11 mouse cellular contexts compared by ENCODE assay signal in the genomic region with DNA sequence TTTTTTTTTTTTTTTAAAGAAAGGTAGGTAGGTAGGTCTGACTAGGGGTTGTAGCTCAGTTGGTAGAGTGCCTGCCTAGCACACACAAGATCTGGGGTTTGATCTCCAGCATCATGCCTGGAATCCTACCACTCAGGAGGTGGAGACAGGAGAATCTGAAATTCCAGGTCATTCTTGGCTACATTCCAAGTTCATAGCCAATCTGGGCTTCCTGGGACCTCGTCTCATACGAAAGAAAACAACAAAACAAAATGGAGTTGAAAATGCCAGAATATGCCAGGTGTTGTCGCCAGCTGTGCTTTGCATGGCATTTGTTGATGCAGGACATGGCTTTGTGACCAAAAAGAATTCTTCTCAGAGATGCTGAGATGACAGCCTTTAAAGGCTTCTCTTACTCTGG. TPM values are rescaled to one million over a fixed set of nuclear protein-coding genes. Genes with fewer than 3 reads are reported as not detected.
DNase-seq lines count a peak whose midpoint lies in the region; ATAC-seq and TF ChIP-seq lines count a peak whose summit lies in the region.
"Had no signal": no experiment of that assay in that cellular context is flagged by ENCODE, and none has a peak within 500 bp of the region (broad histone marks: within the 10 kb centered on the region; RNA-seq: fewer than 3 reads in every experiment).

No protein-coding gene starts in this region.

- TF ChIP-seq CTCF in hindbrain, postnatal 0 days (IDR thresholded peaks at IDR 0.05; ENCODE audit: low read depth): no peak

- H3K36me3 ChIP-seq in hindbrain, postnatal 0 days (ENCODE audit: insufficient read depth, low read length): no peaks in the 10 kb centered on the region
- no peaks in the 10 kb centered on the region for H3K36me3 ChIP-seq in hindbrain, embryonic 13.5 days
- H3K36me3 ChIP-seq in lung, embryonic 15.5 days: no peaks in the 10 kb centered on the region
- no peaks in the 10 kb centered on the region for H3K36me3 ChIP-seq in neural tube, embryonic 15.5 days
- H3K36me3 ChIP-seq: heart, embryonic 10.5 days; hindbrain, embryonic 12.5 days; limb, embryonic 15.5 days had no signal

- peak overlapping the region; percentile 32; the same call in 1 of the 2 replicates for H3K4me2 ChIP-seq in hindbrain, postnatal 0 days (ENCODE audit: low read depth, low read length)
- no peak overlapping the region for H3K4me2 ChIP-seq in hindbrain, embryonic 13.5 days
- peak overlapping the region; percentile 42; the same call in 1 of the 2 replicates for H3K4me2 ChIP-seq in lung, embryonic 15.5 days
- H3K4me2 ChIP-seq in neural tube, embryonic 15.5 days: peak overlapping the region; percentile 54; the same call in 1 of the 2 replicates

- peaks cover 14% of the 10 kb centered on the region for H3K4me1 ChIP-seq in hindbrain, postnatal 0 days (ENCODE audit: insufficient read depth, low read length)
- H3K4me1 ChIP-seq in hindbrain, embryonic 13.5 days (replicated peaks): peaks cover 26% of the 10 kb centered on the region
- H3K4me1 ChIP-seq in lung, embryonic 15.5 days: peaks cover 17% of the 10 kb centered on the region
- peaks cover 24% of the 10 kb centered on the region for H3K4me1 ChIP-seq in neural tube, embryonic 15.5 days

- peak overlapping the region; percentile 24; the same call in 1 of the 2 replicates for H3K9ac ChIP-seq in hindbrain, postnatal 0 days (replicated peaks; ENCODE audit: low read length)
- no peak overlapping the region for H3K9ac ChIP-seq in hindbrain, embryonic 13.5 days
- H3K9ac ChIP-seq in lung, embryonic 15.5 days: peak overlapping the region; percentile 2; the same call in 1 of the 2 replicates
- H3K9ac ChIP-seq in neural tube, embryonic 15.5 days (replicated peaks): no peak overlapping the region; the same call in 1 of the 2 replicates
- H3K9ac ChIP-seq: limb, embryonic 15.5 days had no signal

- no peak overlapping the region for H3K4me3 ChIP-seq in hindbrain, postnatal 0 days (ENCODE audit: low read length)
- H3K4me3 ChIP-seq in hindbrain, embryonic 13.5 days: no peak overlapping the region
- H3K4me3 ChIP-seq in lung, embryonic 15.5 days: no peak overlapping the region
- no peak overlapping the region for H3K4me3 ChIP-seq in neural tube, embryonic 15.5 days (replicated peaks)
- H3K4me3 ChIP-seq: hindbrain, embryonic 12.5 days had no signal

- ATAC-seq in hindbrain, postnatal 0 days: no peak
- ATAC-seq in hindbrain, embryonic 13.5 days (ENCODE audit: low FRiP score): no peak
- ATAC-seq in lung, embryonic 15.5 days (ENCODE audit: borderline replicate concordance, extremely low read depth, low FRiP score, low TSS enrichment): no peak
- ATAC-seq in neural tube, embryonic 15.5 days (ENCODE audit: low FRiP score): no peak

- no peaks in the 10 kb centered on the region for H3K9me3 ChIP-seq in hindbrain, postnatal 0 days (ENCODE audit: low read length)
- no peaks in the 10 kb centered on the region for H3K9me3 ChIP-seq in hindbrain, embryonic 13.5 days
- no peaks in the 10 kb centered on the region for H3K9me3 ChIP-seq in lung, embryonic 15.5 days
- no peaks in the 10 kb centered on the region for H3K9me3 ChIP-seq in neural tube, embryonic 15.5 days (replicated peaks)
- H3K9me3 ChIP-seq: heart, embryonic 10.5 days; hindbrain, embryonic 12.5 days; limb, embryonic 15.5 days had no signal

- 49% methylated on average over 3 of the region's 3 CpGs for WGBS in hindbrain, postnatal 0 days
- 75% methylated on average over 3 of the region's 3 CpGs for WGBS in hindbrain, embryonic 13.5 days
- 50% methylated on average over 3 of the region's 3 CpGs for WGBS in lung, embryonic 15.5 days
- WGBS in neural tube, embryonic 15.5 days: 72% methylated on average over 3 of the region's 3 CpGs

- no peaks in the 10 kb centered on the region for H3K27me3 ChIP-seq in hindbrain, postnatal 0 days (ENCODE audit: insufficient read depth, low read length)
- H3K27me3 ChIP-seq in hindbrain, embryonic 13.5 days: peaks cover 5% of the 10 kb centered on the region
- no peaks in the 10 kb centered on the region for H3K27me3 ChIP-seq in lung, embryonic 15.5 days
- no peaks in the 10 kb centered on the region for H3K27me3 ChIP-seq in neural tube, embryonic 15.5 days (replicated peaks)
- H3K27me3 ChIP-seq: hindbrain, embryonic 12.5 days; limb, embryonic 15.5 days had no signal

- peak overlapping the region; percentile 32; the same call in 1 of the 2 replicates for H3K27ac ChIP-seq in hindbrain, postnatal 0 days
- H3K27ac ChIP-seq in hindbrain, embryonic 13.5 days: no peak overlapping the region
- H3K27ac ChIP-seq in lung, embryonic 15.5 days: no peak overlapping the region
- no peak overlapping the region for H3K27ac ChIP-seq in neural tube, embryonic 15.5 days (replicated peaks)
- H3K27ac ChIP-seq: heart, embryonic 10.5 days; hindbrain, embryonic 12.5 days; limb, embryonic 15.5 days had no signal

- peak; percentile 63 for DNase-seq in cerebellum, adult 9-11 months
- no peak for DNase-seq in cerebellum, postnatal 25 days
- no peak for DNase-seq in hindbrain, postnatal 0 days (ENCODE audit: low spot score)
- no peak for DNase-seq in lung, postnatal 36 days
- DNase-seq in urinary bladder, postnatal 4 days (ENCODE audit: low spot score in 2 of 2): no peak

RNA-seq across cellular contexts. Expression of a gene that starts 4.4 kb away (rescaled TPM):
- 46.4 and 52.5 TPM in 2 replicates for total RNA-seq in hindbrain, postnatal 0 days (2014; rRNA removed)
- polyA plus RNA-seq in hindbrain, postnatal 0 days (2015; fragmentation: Nextera tagmentation; extraction: Ambion mirVana): 212 and 215 TPM in 2 replicates
- 214 and 218 TPM in 2 replicates for polyA plus RNA-seq in hindbrain, embryonic 13.5 days (2015; fragmentation: Nextera tagmentation; extraction: Ambion mirVana)
- 207 and 211 TPM in 2 replicates for polyA plus RNA-seq in lung, embryonic 15.5 days (2015; fragmentation: Nextera tagmentation; extraction: Ambion mirVana)
- polyA plus RNA-seq in neural tube, embryonic 15.5 days (2015; fragmentation: Nextera tagmentation; extraction: Ambion mirVana): 193 and 217 TPM in 2 replicates

RNA-seq across cellular contexts. Expression of a gene that starts 23.3 kb away (rescaled TPM):
- 26.5 and 38.7 TPM in 2 replicates for total RNA-seq in hindbrain, postnatal 0 days (2014; rRNA removed)
- 9.1 and 9.8 TPM in 2 replicates for polyA plus RNA-seq in hindbrain, postnatal 0 days (2015; fragmentation: Nextera tagmentation; extraction: Ambion mirVana)
- 6.2 and 7.4 TPM in 2 replicates for polyA plus RNA-seq in hindbrain, embryonic 13.5 days (2015; fragmentation: Nextera tagmentation; extraction: Ambion mirVana)
- polyA plus RNA-seq in lung, embryonic 15.5 days (2015; fragmentation: Nextera tagmentation; extraction: Ambion mirVana): 3.8 TPM in 2 replicates
- polyA plus RNA-seq in neural tube, embryonic 15.5 days (2015; fragmentation: Nextera tagmentation; extraction: Ambion mirVana): 8.4 and 9.3 TPM in 2 replicates

RNA-seq across cellular contexts. Expression of a gene that starts 37.4 kb away (rescaled TPM):
- total RNA-seq in hindbrain, postnatal 0 days (2014; rRNA removed): 121 and 139 TPM in 2 replicates
- polyA plus RNA-seq in hindbrain, postnatal 0 days (2015; fragmentation: Nextera tagmentation; extraction: Ambion mirVana): 143 and 155 TPM in 2 replicates
- polyA plus RNA-seq in hindbrain, embryonic 13.5 days (2015; fragmentation: Nextera tagmentation; extraction: Ambion mirVana): 184 and 191 TPM in 2 replicates
- 178 and 187 TPM in 2 replicates for polyA plus RNA-seq in lung, embryonic 15.5 days (2015; fragmentation: Nextera tagmentation; extraction: Ambion mirVana)
- 156 and 166 TPM in 2 replicates for polyA plus RNA-seq in neural tube, embryonic 15.5 days (2015; fragmentation: Nextera tagmentation; extraction: Ambion mirVana)

Comparison
In these comparisons a context has a peak if more than half of its experiments do, and no peak if none do; other contexts are left out.
1. H3K9ac ChIP-seq: peak in hindbrain, postnatal 0 days (single experiment) and lung, embryonic 15.5 days (single experiment); none in hindbrain, embryonic 13.5 days (single experiment) and neural tube, embryonic 15.5 days (single experiment).